ENCODE assay signal across 16 mouse cellular contexts in the genomic region with DNA sequence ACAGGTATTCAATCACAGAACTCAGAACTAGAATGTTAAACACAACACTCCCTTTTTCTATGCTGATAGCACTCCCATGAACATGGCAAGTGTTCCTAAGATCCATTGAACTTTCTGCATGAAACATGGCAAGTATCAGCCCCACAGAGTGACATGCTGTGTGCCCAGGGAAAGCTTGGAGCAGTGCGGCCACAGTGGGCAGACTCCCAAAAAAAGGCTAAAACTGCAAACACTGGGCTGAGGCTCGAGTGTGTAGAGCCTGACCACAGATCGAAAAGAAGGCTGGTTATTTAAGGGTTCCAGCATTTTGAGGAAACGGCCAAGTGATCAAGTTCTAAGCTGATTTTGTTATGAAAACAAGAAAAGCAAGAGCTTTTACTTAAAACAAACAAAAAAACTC.
"Had no signal": no experiment of that assay in that cellular context is flagged by ENCODE, and none has a peak within 500 bp of the region (broad histone marks: within the 10 kb centered on the region; RNA-seq: fewer than 3 reads in every experiment).

No protein-coding gene starts in this region.

- H3K9ac ChIP-seq: kidney, embryonic 15.5 days; liver, embryonic 12.5 days; liver, embryonic 15.5 days; lung, embryonic 15.5 days; midbrain, embryonic 13.5 days had no signal

- DNase-seq: kidney, postnatal 10 days; kidney, postnatal 36 days; layer of hippocampus, postnatal 36 days; lung, adult 18-20 months; lung, postnatal 10 days; lung, postnatal 36 days; thymus, adult 18-20 months; thymus, postnatal 36 days had no signal

- H3K4me3 ChIP-seq: kidney, embryonic 15.5 days; left cerebral cortex, adult 2 months; liver, embryonic 12.5 days; liver, embryonic 15.5 days; lung, embryonic 15.5 days; megakaryocyte, embryonic 14.5 days; midbrain, embryonic 10.5 days; midbrain, embryonic 13.5 days had no signal

- H3K4me1 ChIP-seq: liver, embryonic 12.5 days; liver, embryonic 15.5 days; lung, embryonic 15.5 days had no signal

- H3K9me3 ChIP-seq: kidney, embryonic 15.5 days; liver, embryonic 12.5 days; liver, embryonic 15.5 days; lung, embryonic 15.5 days; megakaryocyte, embryonic 14.5 days; midbrain, embryonic 10.5 days; midbrain, embryonic 13.5 days had no signal

- H3K4me2 ChIP-seq: kidney, embryonic 15.5 days; liver, embryonic 12.5 days; liver, embryonic 15.5 days; lung, embryonic 15.5 days; midbrain, embryonic 13.5 days had no signal

- H3K27ac ChIP-seq: kidney, embryonic 15.5 days; left cerebral cortex, adult 2 months; liver, embryonic 12.5 days; liver, embryonic 15.5 days; lung, embryonic 15.5 days; midbrain, embryonic 10.5 days; midbrain, embryonic 13.5 days had no signal

- H3K27me3 ChIP-seq: kidney, embryonic 15.5 days; liver, embryonic 12.5 days; liver, embryonic 15.5 days; lung, embryonic 15.5 days; megakaryocyte, embryonic 14.5 days; midbrain, embryonic 13.5 days had no signal

- ATAC-seq: liver, embryonic 12.5 days; midbrain, embryonic 13.5 days had no signal

- H3K36me3 ChIP-seq: liver, embryonic 12.5 days; liver, embryonic 15.5 days had no signal
